Mouse (Mus musculus): ENCODE measurements around the gene Ell3. TPM values are rescaled to one million over a fixed set of nuclear protein-coding genes. Genes with fewer than 3 reads are reported as not detected.

The Ell3 gene
- polyA plus RNA-seq, 1 experiment from 2014 or later, result 37.4 TPM

GRCm38 (mm10) chr2:121460071-121460470, 16.0 kb upstream of the Ell3 start:
- 70% methylated on average over 2 of the region's 2 CpGs for WGBS
- H3K27me3 ChIP-seq, result no peaks in the 10 kb centered on the region
- H3K4me2 ChIP-seq (replicated peaks), result no peak overlapping the region
- no peak overlapping the region for H3K9ac ChIP-seq
- H3K4me1 ChIP-seq, result peaks cover 11% of the 10 kb centered on the region
- H3K27ac ChIP-seq (replicated peaks), result no peak overlapping the region
- H3K9me3 ChIP-seq (replicated peaks), result no peaks in the 10 kb centered on the region
- H3K4me3 ChIP-seq (replicated peaks), result no peak overlapping the region
- ATAC-seq (ENCODE audit: insufficient number of reproducible peaks, low FRiP score, low TSS enrichment, low read depth), result no peak
- H3K36me3 ChIP-seq, result peaks cover 11% of the 10 kb centered on the region; the same call in 1 of the 2 replicates

DNA sequence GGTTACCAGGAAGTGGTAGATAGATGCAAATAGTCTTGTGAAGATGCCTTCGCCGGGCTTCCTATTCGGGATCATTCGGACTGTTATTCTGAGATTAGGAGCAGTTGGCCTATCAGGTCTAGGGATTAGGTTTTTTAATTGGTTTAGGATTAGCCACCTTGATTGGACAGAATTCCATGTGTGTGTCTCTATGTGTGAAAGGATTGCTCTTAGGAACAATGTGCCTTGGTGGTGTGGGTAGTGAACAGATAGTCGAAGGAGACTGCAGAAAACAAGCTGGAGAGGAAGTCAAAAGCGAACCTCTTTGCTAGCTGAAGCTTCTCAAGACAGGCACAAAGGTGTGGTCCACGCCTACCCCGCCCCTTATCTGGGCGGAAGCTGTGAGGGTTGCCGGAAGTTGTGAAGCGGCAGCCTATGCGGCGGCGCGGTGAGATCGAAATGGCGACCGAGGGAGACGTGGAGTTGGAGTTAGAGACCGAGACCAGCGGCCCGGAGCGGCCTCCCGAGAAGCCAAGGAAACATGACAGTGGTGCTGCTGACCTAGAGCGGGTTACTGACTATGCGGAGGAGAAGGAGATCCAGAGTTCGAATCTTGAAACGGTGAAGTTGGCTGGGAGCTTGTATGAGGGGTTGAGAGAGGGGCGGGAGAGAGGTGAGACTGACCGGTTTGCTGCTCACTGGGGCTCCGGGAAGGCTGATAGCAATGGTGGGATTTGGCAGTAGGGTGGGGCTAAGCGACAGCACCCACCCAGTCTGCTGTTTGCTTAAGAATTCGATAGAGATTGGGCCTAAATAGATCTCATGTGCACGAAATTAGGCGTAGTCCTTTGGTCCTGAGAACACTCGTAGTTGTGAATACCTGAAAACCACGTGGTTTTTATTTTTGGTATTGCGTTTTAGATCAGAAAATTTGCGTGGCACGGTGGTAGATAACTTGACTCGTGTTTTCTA, 12.9 kb upstream of the Ell3 start, which contains the start of gene Serinc4:
TSS of gene Serinc4 (minus strand) at position 90 of the 951 bp plus-strand sequence.
- H3K27me3 ChIP-seq, result no peaks in the 10 kb centered on the region
- H3K9ac ChIP-seq, result peak within 1 kb of the TSS; percentile 71
- peak within 1 kb of the TSS; percentile 74 for H3K4me3 ChIP-seq (replicated peaks)
- peak within 1 kb of the TSS; percentile 53 for H3K4me2 ChIP-seq (replicated peaks)
- peak; percentile 82 for ATAC-seq (ENCODE audit: insufficient number of reproducible peaks, low FRiP score, low TSS enrichment, low read depth)
- H3K36me3 ChIP-seq, result peaks cover 32% of the 10 kb centered on the region
- peaks cover 23% of the 10 kb centered on the region for H3K4me1 ChIP-seq
- no peaks in the 10 kb centered on the region for H3K9me3 ChIP-seq (replicated peaks)
- H3K27ac ChIP-seq (replicated peaks), result peak within 1 kb of the TSS; percentile 83
- 4% methylated on average over 41 of the region's 41 CpGs for WGBS

GRCm38 (mm10) chr2:121455534-121455933, 11.5 kb upstream of the Ell3 start:
- Histone ChIP-seq H3K4me3 (replicated peaks) (no peak overlapping the region), H3K9me3 (replicated peaks) (no peaks in the 10 kb centered on the region), H3K9ac (no peak overlapping the region), H3K27me3 (no peaks in the 10 kb centered on the region), H3K4me2 (replicated peaks) (no peak overlapping the region), H3K36me3 (peaks cover 37% of the 10 kb centered on the region), H3K4me1 (peaks cover 33% of the 10 kb centered on the region), H3K27ac (replicated peaks) (no peak overlapping the region)
- no peak for ATAC-seq (ENCODE audit: insufficient number of reproducible peaks, low FRiP score, low TSS enrichment, low read depth)
- WGBS, result 71% methylated on average over 5 of the region's 5 CpGs

- Histone ChIP-seq H3K27ac (replicated peaks) (no peak overlapping the region), H3K27me3 (no peaks in the 10 kb centered on the region), H3K4me1 (peaks cover 38% of the 10 kb centered on the region), H3K4me2 (replicated peaks) (no peak overlapping the region), H3K36me3 (peaks cover 35% of the 10 kb centered on the region), H3K4me3 (replicated peaks) (no peak overlapping the region), H3K9me3 (replicated peaks) (no peaks in the 10 kb centered on the region), H3K9ac (no peak overlapping the region)
- ATAC-seq (ENCODE audit: insufficient number of reproducible peaks, low FRiP score, low TSS enrichment, low read depth), result no peak
- WGBS, result 84% methylated on average over 6 of the region's 6 CpGs
These were observed 9.8 kb upstream of the Ell3 start for GRCm38 (mm10) chr2:121453917-121454316.

DNA sequence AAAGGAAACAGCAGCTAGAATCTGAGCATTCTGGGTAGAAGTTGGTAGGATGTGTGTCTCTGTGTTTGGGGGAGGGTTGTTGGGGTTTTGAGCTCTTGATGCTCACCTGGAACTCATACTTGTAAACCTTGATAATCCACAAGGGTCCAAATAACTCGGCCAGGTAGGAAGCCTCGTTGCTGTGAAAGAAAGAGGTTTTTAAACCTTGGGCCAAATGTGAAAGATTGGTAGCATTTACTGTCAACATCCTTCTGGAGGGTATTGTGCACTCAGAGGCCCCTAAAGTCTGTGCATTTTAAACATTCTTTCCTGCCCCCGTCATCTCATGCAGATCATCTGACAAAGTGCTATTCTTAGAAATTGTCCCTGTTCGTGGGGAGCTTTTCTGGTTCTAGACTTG, 8.9 kb upstream of the Ell3 start, which contains the start of gene Hypk:
TSS of gene Hypk (plus strand) at position 301 of the 400 bp plus-strand sequence.
- Histone ChIP-seq H3K4me1 (peaks cover 39% of the 10 kb centered on the region), H3K27ac (replicated peaks) (no peak within 1 kb of the TSS), H3K9ac (no peak within 1 kb of the TSS), H3K4me2 (replicated peaks) (no peak within 1 kb of the TSS), H3K27me3 (no peaks in the 10 kb centered on the region), H3K4me3 (replicated peaks) (no peak within 1 kb of the TSS), H3K9me3 (replicated peaks) (no peaks in the 10 kb centered on the region), H3K36me3 (peaks cover 29% of the 10 kb centered on the region)
- ATAC-seq (ENCODE audit: insufficient number of reproducible peaks, low FRiP score, low TSS enrichment, low read depth), result no peak
- 64% methylated on average over 4 of the region's 4 CpGs for WGBS

GRCm38 (mm10) chr2:121452361-121452760, 8.3 kb upstream of the Ell3 start:
- Histone ChIP-seq H3K4me3 (replicated peaks) (no peak overlapping the region), H3K36me3 (peaks cover 29% of the 10 kb centered on the region), H3K9ac (no peak overlapping the region), H3K27me3 (no peaks in the 10 kb centered on the region), H3K9me3 (replicated peaks) (no peaks in the 10 kb centered on the region), H3K27ac (replicated peaks) (no peak overlapping the region), H3K4me2 (replicated peaks) (no peak overlapping the region), H3K4me1 (peaks cover 39% of the 10 kb centered on the region)
- ATAC-seq (ENCODE audit: insufficient number of reproducible peaks, low FRiP score, low TSS enrichment, low read depth), result no peak
- WGBS, result 73% methylated on average over 4 of the region's 4 CpGs

- Histone ChIP-seq H3K4me2 (replicated peaks) (peak overlapping the region; percentile 82), H3K4me1 (peaks cover 33% of the 10 kb centered on the region), H3K9me3 (replicated peaks) (no peaks in the 10 kb centered on the region), H3K27ac (replicated peaks) (peak overlapping the region; percentile 98), H3K9ac (peak overlapping the region; percentile 99), H3K27me3 (no peaks in the 10 kb centered on the region), H3K4me3 (replicated peaks) (peak overlapping the region; percentile 99), H3K36me3 (peaks cover 29% of the 10 kb centered on the region)
- ATAC-seq (ENCODE audit: insufficient number of reproducible peaks, low FRiP score, low TSS enrichment, low read depth), result no peak
- WGBS, result 1% methylated on average over 7 of the region's 7 CpGs
These were observed 6.0 kb upstream of the Ell3 start for GRCm38 (mm10) chr2:121450093-121450492.

DNA sequence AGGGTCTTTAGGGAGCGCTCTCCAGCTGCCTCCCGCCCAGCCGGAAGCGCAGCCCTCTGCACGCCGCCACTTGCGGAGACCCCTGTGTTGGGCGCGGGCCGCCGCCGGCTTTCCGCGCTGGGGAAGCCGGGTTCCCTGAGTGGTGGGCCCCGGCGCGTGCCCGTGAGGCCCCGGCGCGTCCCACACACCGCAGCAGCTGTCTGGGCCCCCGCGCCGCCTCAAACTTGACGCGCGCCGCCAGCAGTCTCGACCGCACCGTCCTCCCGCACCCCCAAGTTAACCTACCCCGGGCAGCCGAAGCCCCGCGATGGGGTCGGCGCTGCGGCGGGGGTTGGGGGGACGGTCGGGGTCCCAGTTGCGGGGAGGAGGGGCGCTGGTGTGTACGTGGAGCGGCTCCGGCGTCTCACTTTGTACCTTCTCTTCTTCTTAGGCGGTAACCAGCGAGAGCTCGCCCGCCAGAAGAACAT, 5.5 kb upstream of the Ell3 start:
- Histone ChIP-seq H3K4me1 (peaks cover 33% of the 10 kb centered on the region), H3K27ac (replicated peaks) (peak overlapping the region; percentile 98), H3K4me2 (replicated peaks) (peak overlapping the region; percentile 82), H3K9ac (peak overlapping the region; percentile 99), H3K4me3 (replicated peaks) (peak overlapping the region; percentile 99), H3K27me3 (no peaks in the 10 kb centered on the region), H3K9me3 (replicated peaks) (no peaks in the 10 kb centered on the region), H3K36me3 (peaks cover 29% of the 10 kb centered on the region)
- WGBS, result under 1% methylated on average over 51 of the region's 54 CpGs
- ATAC-seq (ENCODE audit: insufficient number of reproducible peaks, low FRiP score, low TSS enrichment, low read depth), result peak; percentile 48

- under 1% methylated on average over 64 of the region's 74 CpGs for WGBS
- H3K4me1 ChIP-seq, result peaks cover 32% of the 10 kb centered on the region
- no peaks in the 10 kb centered on the region for H3K9me3 ChIP-seq (replicated peaks)
- H3K27ac ChIP-seq (replicated peaks), result peak within 1 kb of the TSS; percentile 98
- H3K4me2 ChIP-seq (replicated peaks), result peak within 1 kb of the TSS; percentile 82
- peak within 1 kb of the TSS; percentile 99 for H3K4me3 ChIP-seq (replicated peaks)
- peak within 1 kb of the TSS; percentile 99 for H3K9ac ChIP-seq
- H3K36me3 ChIP-seq, result peaks cover 26% of the 10 kb centered on the region
- peak; percentile 99 for ATAC-seq (ENCODE audit: insufficient number of reproducible peaks, low FRiP score, low TSS enrichment, low read depth)
- no peaks in the 10 kb centered on the region for H3K27me3 ChIP-seq
These were observed 4.9 kb upstream of the Ell3 start, which contains the start of gene Serf2 for GRCm38 (mm10) chr2:121448739-121449535. Gene Serf2 (plus strand): TSS chr2:121449195.

GRCm38 (mm10) chr2:121448136-121448535, 4.1 kb upstream of the Ell3 start:
- Histone ChIP-seq H3K4me2 (replicated peaks) (peak overlapping the region; percentile 82), H3K4me3 (replicated peaks) (peak overlapping the region; percentile 99), H3K36me3 (peaks cover 19% of the 10 kb centered on the region), H3K27ac (replicated peaks) (peak overlapping the region; percentile 98), H3K4me1 (peaks cover 30% of the 10 kb centered on the region), H3K9ac (peak overlapping the region; percentile 47), H3K27me3 (no peaks in the 10 kb centered on the region), H3K9me3 (replicated peaks) (no peaks in the 10 kb centered on the region)
- ATAC-seq (ENCODE audit: insufficient number of reproducible peaks, low FRiP score, low TSS enrichment, low read depth), result no peak
- WGBS, result 13% methylated on average over 9 of the region's 9 CpGs

- Histone ChIP-seq H3K9ac (no peak overlapping the region), H3K4me1 (peaks cover 31% of the 10 kb centered on the region), H3K4me2 (replicated peaks) (no peak overlapping the region), H3K36me3 (peaks cover 8% of the 10 kb centered on the region; the same call in 1 of the 2 replicates), H3K4me3 (replicated peaks) (no peak overlapping the region), H3K27ac (replicated peaks) (no peak overlapping the region), H3K9me3 (replicated peaks) (no peaks in the 10 kb centered on the region), H3K27me3 (peaks cover 3% of the 10 kb centered on the region; the same call in 1 of the 2 replicates)
- ATAC-seq (ENCODE audit: insufficient number of reproducible peaks, low FRiP score, low TSS enrichment, low read depth), result no peak
- WGBS, result 76% methylated on average over 3 of the region's 3 CpGs
These were observed 2.9 kb upstream of the Ell3 start for GRCm38 (mm10) chr2:121447006-121447405.

Data from embryonic facial prominence, embryonic 15.5 days (tissue).